Mouse (Mus musculus) brain, embryonic 14.5 days (tissue): ENCODE measurements around the gene Defb45.

Experiments
- CTCF ChIP-seq: fragments of 200-500 bp; IDR thresholded peaks from 2 replicates; pipeline ENCODE4 v1.5.1; 2012; ENCODE audit warnings: inconsistent platforms, mild to moderate bottlenecking, moderate library complexity, borderline replicate concordance; ENCODE audit not compliant: insufficient read depth, insufficient read length; ENCODE audit errors: extremely low read depth
- POLR2A ChIP-seq: fragments of 200-500 bp; IDR thresholded peaks from 2 replicates; pipeline ENCODE4 v1.6.1; 2012; ENCODE audit warnings: mild to moderate bottlenecking, inconsistent platforms, borderline replicate concordance; ENCODE audit not compliant: poor library complexity, insufficient read depth, insufficient read length, severe bottlenecking; ENCODE audit errors: extremely low read depth

GRCm38 (mm10) chr2:152543478-152543877 lies 55.7 kb downstream of the Defb45 start:
- TF ChIP-seq CTCF (no peak), POLR2A (no peak)
